Mouse (Mus musculus) limb, embryonic 11.5 days (tissue): ENCODE measurements around the gene Panx3. TPM values are rescaled to one million over a fixed set of nuclear protein-coding genes. Genes with fewer than 3 reads are reported as not detected.
A peak's percentile ranks its signal among the peaks of the same experiment; 100 is the strongest.

ENCODE experiments used
- ATAC-seq: fragments of 200-750 bp; cut with Nextera tagmentation; 2 replicates; pipeline ENCODE4 v1.8.0; 2017; ENCODE audit warnings: low read depth; ENCODE audit not compliant: insufficient number of reproducible peaks, low FRiP score, low TSS enrichment
- DNase-seq: peaks from one replicate; pipeline ENCODE4 v3.0.0-alpha.2; 2015; ENCODE audit warnings: low spot score
- H3K27ac ChIP-seq: fragments of 300-500 bp; sonication (generic); replicated peaks from 2 replicates; pipeline ENCODE4 v1.5.1; 2014; ENCODE audit warnings: low read depth, mild to moderate bottlenecking, low read length
- H3K27me3 ChIP-seq: fragments of 300-500 bp; sonication (generic); 2 replicates; pipeline ENCODE4 v1.6.1; 2014; ENCODE audit warnings: mild to moderate bottlenecking, low read length, mixed read lengths; ENCODE audit not compliant: control insufficient read depth, insufficient read depth
- H3K36me3 ChIP-seq: fragments of 300-500 bp; sonication (generic); 2 replicates; pipeline ENCODE4 v1.6.1; 2014; ENCODE audit warnings: mild to moderate bottlenecking, low read length, moderate library complexity, mixed read lengths; ENCODE audit not compliant: control insufficient read depth, insufficient read depth
- H3K4me1 ChIP-seq: fragments of 300-500 bp; sonication (generic); 2 replicates; pipeline ENCODE4 v1.6.1; 2014; ENCODE audit warnings: low read length, mixed read lengths; ENCODE audit not compliant: control insufficient read depth, insufficient read depth
- H3K4me2 ChIP-seq: fragments of 300-500 bp; sonication (generic); 2 replicates; pipeline ENCODE4 v1.6.1; 2014; ENCODE audit warnings: low read depth, mild to moderate bottlenecking, moderate library complexity; ENCODE audit not compliant: severe bottlenecking
- H3K4me3 ChIP-seq: fragments of 300-500 bp; sonication (generic); 2 replicates; pipeline ENCODE4 v1.5.1; 2014; ENCODE audit warnings: low read depth, low read length
- H3K9ac ChIP-seq: fragments of 300-500 bp; sonication (generic); 2 replicates; pipeline ENCODE4 v1.6.1; 2014; ENCODE audit warnings: mild to moderate bottlenecking, low read length
- H3K9me3 ChIP-seq: fragments of 300-500 bp; sonication (generic); 2 replicates; pipeline ENCODE4 v1.6.1; 2016; ENCODE audit warnings: low read length; ENCODE audit not compliant: control insufficient read depth
- WGBS: fragments of 180-500 bp; shearing (Covaris S2); extraction: QIAGEN DNeasy Blood & Tissue Kit; methylation state at CpG from one replicate; pipeline ENCODE4 v1.1.7; 2014; 5-methylcytosine and 5-hydroxymethylcytosine counted together
- polyA plus RNA-seq: library from polyadenylated mRNA; unstranded; fragments of >200 nt; fragmentation: Nextera tagmentation; extraction: Ambion mirVana; gene quantifications from 2 replicates; pipeline ENCODE4 v1.2.1, GENCODE M21; 2014

Panx3 gene
- polyA plus RNA-seq, 1 experiment from 2014 or later: not detected

DNA sequence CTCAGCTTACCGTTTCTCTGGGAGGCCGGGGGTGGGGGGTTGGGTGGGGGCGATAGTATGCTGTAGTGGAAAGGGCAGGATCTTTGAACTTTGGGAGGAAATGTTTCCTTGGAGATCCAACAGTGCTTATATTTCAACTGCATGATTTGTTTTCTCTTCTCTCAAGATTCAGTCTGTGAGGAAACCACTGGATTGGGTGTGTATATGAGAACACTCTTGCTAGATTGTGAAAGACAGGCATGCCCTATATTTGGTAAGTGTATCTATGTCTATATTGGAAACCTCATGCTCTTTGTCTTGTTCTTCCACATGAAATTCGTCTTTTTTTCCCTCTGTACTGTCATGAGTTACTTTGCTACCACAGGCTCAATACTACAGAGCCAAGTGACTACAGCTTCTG, 643 bp upstream of the Panx3 start:
- Histone ChIP-seq H3K9me3 (no peaks in the 10 kb centered on the region), H3K27ac (no peak overlapping the region), H3K36me3 (no peaks in the 10 kb centered on the region), H3K9ac (no peak overlapping the region), H3K4me1 (no peaks in the 10 kb centered on the region), H3K4me2 (no peak overlapping the region), H3K27me3 (no peaks in the 10 kb centered on the region), H3K4me3 (no peak overlapping the region)
- WGBS: 68% methylated on average over 4 of the region's 4 CpGs
- ATAC-seq (no peak), DNase-seq (no peak)

DNA sequence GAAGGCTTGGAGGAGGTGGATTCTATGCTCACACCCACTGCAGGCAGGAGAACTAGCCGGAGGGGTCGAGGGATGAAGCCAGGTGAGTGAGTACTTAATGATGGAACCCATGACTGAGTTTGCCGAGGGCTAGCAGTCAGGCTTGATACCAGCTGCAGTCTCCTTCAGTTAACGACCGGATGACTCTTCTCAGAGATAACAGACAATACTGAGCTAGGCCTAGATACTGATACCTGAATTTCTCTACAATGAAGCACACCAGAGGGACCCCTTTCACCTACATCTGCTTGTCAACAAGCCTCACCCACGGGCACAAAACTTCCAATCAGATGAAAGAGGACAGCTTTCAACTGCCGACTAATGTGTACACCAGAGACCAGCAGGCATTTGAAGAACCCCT, 3.0 kb downstream of the Panx3 start:
- DNase-seq: no peak
- WGBS: 74% methylated on average over 7 of the region's 7 CpGs

DNA sequence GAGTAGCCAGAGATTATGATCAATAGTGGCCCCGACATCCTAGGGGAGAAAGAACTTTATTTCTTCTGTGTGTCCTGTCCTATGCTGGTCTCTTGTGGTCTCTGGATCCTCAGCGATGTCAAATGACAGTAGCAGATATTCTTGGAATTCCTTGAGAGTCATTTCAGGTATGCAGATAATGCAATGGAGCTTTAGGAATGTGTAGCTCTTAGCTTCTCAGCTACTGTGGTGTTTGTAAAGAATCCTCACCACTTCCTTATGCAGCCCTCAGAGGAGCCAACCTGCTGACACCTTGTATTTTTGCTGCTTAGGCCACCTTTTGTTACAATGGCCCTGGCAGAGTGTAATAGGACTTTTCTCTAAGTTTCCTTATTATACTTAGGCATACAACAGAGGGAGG, 4.4 kb downstream of the Panx3 start:
- Histone ChIP-seq H3K4me2 (no peak overlapping the region), H3K27me3 (no peaks in the 10 kb centered on the region), H3K4me3 (no peak overlapping the region), H3K4me1 (no peaks in the 10 kb centered on the region), H3K36me3 (no peaks in the 10 kb centered on the region), H3K9me3 (no peaks in the 10 kb centered on the region), H3K27ac (no peak overlapping the region), H3K9ac (no peak overlapping the region)
- ATAC-seq (no peak), DNase-seq (no peak)
- WGBS: 69% methylated on average over 2 of the region's 2 CpGs

More for the DNA sequence above, 3.0 kb downstream of the Panx3 start:
- Histone ChIP-seq H3K9ac (no peak overlapping the region), H3K9me3 (no peaks in the 10 kb centered on the region), H3K4me3 (no peak overlapping the region), H3K36me3 (no peaks in the 10 kb centered on the region), H3K27me3 (no peaks in the 10 kb centered on the region), H3K4me1 (no peaks in the 10 kb centered on the region), H3K4me2 (no peak overlapping the region), H3K27ac (no peak overlapping the region)
- no peak for ATAC-seq

DNA sequence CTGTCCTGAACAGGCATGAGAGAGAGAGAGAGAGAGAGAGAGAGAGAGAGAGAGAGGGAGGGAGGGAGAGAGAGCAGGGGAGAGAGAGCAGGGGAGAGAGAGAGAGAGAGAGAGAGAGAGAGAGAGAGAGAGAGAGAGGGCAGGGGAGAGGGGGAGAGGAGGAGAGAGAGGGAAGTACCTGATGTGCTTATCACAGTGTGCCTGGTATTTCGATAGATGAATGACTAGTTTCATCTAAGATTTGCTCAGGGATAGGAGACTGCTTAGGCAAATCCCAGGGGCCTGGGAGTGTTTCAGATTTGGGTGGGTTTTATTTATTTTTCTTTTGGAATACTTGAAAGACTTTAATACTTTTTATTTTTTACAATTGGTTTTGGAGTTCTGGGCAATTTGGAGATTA, 5.8 kb downstream of the Panx3 start:
- no peak overlapping the region for H3K4me3 ChIP-seq
- ATAC-seq (no peak), DNase-seq (no peak)
- H3K27ac ChIP-seq: no peak overlapping the region
- WGBS: 71% methylated on average over 1 of the region's 1 CpGs
- no peak overlapping the region for H3K9ac ChIP-seq
- H3K4me1 ChIP-seq: no peaks in the 10 kb centered on the region
- no peaks in the 10 kb centered on the region for H3K27me3 ChIP-seq
- no peaks in the 10 kb centered on the region for H3K36me3 ChIP-seq
- no peak overlapping the region for H3K4me2 ChIP-seq
- H3K9me3 ChIP-seq: no peaks in the 10 kb centered on the region

DNA sequence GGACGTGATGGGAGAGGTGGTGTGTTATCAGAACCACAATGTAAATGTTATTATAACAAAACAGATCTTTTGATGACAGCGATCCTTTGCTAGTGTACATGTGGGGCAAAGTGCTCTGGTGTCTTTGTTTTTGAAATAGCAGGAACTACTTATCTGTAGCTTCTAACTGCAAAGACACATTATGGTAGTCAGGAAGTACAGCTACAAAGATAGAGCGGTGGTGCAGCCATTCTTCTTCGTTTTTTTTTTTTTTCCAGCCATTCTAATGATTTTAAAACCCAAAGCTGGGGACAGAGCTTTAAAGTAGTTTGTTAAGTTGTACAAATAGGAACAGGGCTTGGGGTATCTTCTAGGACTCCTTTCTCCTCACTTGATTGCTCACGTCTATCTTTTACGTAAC, 9.6 kb downstream of the Panx3 start:
- DNase-seq: no peak
- no peak for ATAC-seq
- Histone ChIP-seq H3K9me3 (no peaks in the 10 kb centered on the region), H3K4me1 (no peaks in the 10 kb centered on the region), H3K4me3 (no peak overlapping the region), H3K27me3 (no peaks in the 10 kb centered on the region), H3K4me2 (no peak overlapping the region), H3K27ac (no peak overlapping the region), H3K36me3 (no peaks in the 10 kb centered on the region; the same call in 1 of the 2 replicates), H3K9ac (no peak overlapping the region)
- 88% methylated on average over 6 of the region's 6 CpGs for WGBS

DNA sequence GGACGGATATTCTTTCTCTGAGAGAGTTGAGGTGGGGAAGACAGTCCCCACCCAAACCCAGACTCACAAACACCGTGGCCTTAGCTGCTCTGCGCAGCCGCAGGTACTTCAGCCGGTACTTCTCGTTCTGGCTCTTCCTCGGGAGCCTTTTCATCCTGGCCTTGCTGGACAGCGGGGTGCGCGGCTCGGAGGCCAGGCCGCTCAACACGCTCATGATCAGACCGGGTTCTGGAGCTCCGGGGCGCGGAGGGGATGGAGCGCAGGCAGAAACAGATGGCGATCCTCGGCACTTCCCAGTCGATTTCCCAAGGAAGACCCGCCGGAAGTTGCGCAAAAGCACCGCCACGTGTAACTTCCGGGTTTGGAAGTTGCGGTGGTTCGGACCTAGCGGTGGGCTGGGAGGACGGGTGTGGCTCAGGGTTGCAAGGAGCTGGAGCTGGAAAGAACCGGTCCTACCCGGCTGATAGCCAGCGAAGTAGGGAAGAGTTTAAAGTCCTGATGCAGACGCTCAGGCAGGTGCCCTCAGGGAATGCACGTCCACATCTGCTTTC, 12.0 kb downstream of the Panx3 start, which contains the start of gene Tbrg1:
TSS of gene Tbrg1 (minus strand) at position 382 of the 551 bp plus-strand sequence.
- Histone ChIP-seq H3K9ac (peak within 1 kb of the TSS; percentile 75), H3K4me1 (no peaks in the 10 kb centered on the region), H3K36me3 (peaks cover 5% of the 10 kb centered on the region; the same call in 1 of the 2 replicates), H3K27ac (no peak within 1 kb of the TSS; the same call in 1 of the 2 replicates), H3K27me3 (no peaks in the 10 kb centered on the region), H3K4me2 (peak within 1 kb of the TSS; percentile 42), H3K4me3 (peak within 1 kb of the TSS; percentile 71), H3K9me3 (no peaks in the 10 kb centered on the region)
- under 1% methylated on average over 36 of the region's 36 CpGs for WGBS
- peak; percentile 83 for ATAC-seq
- peak; percentile 91 for DNase-seq

DNA sequence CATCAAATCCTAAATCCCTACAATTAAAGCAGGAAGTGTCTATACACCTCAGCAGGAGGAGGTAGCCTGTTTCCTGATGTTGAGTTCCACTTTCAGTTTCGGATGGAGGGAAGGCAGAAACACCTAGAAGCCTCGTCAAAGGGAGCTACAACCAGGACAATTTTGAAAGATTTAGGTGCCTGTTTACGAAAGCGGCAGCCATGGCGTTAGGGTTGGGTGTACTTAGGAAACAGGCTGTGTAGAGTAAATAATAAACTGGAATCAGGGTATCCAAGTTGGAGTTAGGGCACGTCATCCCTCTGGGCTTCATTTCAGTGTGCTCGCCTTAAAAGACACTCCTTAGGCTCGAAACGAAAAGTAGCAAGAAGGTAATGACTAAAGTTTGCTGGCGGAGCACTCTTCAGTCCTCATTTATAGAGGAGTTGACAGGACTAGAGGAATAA, 12.6 kb downstream of the Panx3 start:
- no peaks in the 10 kb centered on the region for H3K27me3 ChIP-seq
- H3K4me1 ChIP-seq: no peaks in the 10 kb centered on the region
- H3K4me3 ChIP-seq: peak overlapping the region; percentile 71
- no peak overlapping the region for H3K27ac ChIP-seq
- DNase-seq (no peak), ATAC-seq (peak; percentile 41)
- no peaks in the 10 kb centered on the region for H3K9me3 ChIP-seq
- peak overlapping the region; percentile 42 for H3K4me2 ChIP-seq
- under 1% methylated on average over 10 of the region's 10 CpGs for WGBS
- peaks cover 6% of the 10 kb centered on the region; the same call in 1 of the 2 replicates for H3K36me3 ChIP-seq
- H3K9ac ChIP-seq: peak overlapping the region; percentile 75

DNA sequence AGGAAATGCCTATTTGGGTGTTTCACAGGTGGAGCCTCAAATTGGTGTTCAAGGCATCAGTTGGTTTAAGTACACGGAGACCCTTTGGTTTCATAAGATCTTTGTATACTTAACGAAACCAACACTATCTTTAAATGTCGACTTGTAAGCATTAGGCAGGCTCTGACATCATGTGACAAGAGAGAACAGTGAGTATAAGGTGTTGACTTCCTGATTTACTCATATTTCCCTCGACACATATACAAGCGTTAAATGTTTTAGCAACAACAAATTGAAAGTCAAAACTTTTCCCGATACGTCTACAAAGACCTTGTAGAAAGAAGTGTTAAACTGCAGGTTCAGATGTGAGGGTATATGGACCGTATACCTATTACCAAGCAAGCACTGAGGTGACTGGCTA, 13.1 kb downstream of the Panx3 start:
- Histone ChIP-seq H3K4me1 (no peaks in the 10 kb centered on the region), H3K27me3 (no peaks in the 10 kb centered on the region), H3K36me3 (peaks cover 9% of the 10 kb centered on the region; the same call in 1 of the 2 replicates), H3K9ac (no peak overlapping the region), H3K4me2 (peak overlapping the region; percentile 42), H3K9me3 (no peaks in the 10 kb centered on the region), H3K27ac (no peak overlapping the region), H3K4me3 (peak overlapping the region; percentile 71)
- no peak for DNase-seq
- ATAC-seq: no peak
- 59% methylated on average over 8 of the region's 8 CpGs for WGBS

DNA sequence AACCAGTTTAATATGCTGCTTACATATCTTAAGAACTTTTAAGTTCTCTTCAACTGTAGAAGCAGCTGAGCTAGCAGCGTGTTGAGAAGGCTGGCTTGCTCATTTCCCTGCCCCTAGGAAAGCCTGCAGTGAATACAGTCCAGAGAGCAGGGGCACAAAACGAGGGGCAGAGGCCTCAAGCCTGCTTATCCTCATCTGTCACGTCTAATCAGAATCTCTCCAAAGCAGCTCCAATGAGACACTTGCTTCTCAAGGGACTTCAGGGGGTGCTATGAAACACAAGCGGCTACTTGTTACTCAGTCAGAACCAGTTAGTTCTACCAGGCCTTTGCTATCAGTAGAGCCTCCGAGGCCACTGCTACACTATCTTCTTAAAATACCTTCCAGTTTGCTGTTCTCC, 15.2 kb downstream of the Panx3 start:
- DNase-seq: no peak
- no peak for ATAC-seq
- no peak overlapping the region for H3K4me2 ChIP-seq
- H3K4me1 ChIP-seq: no peaks in the 10 kb centered on the region
- no peaks in the 10 kb centered on the region for H3K27me3 ChIP-seq
- H3K36me3 ChIP-seq: peaks cover 21% of the 10 kb centered on the region
- WGBS: 85% methylated on average over 5 of the region's 5 CpGs
- no peaks in the 10 kb centered on the region for H3K9me3 ChIP-seq
- H3K27ac ChIP-seq: no peak overlapping the region
- H3K9ac ChIP-seq: no peak overlapping the region
- H3K4me3 ChIP-seq: no peak overlapping the region
